Mouse (Mus musculus) neural tube, embryonic 13.5 days (tissue): ENCODE measurements around the gene 0610010K14Rik. TPM values are rescaled to one million over a fixed set of nuclear protein-coding genes. Genes with fewer than 3 reads are reported as not detected.

Experiments used
- ATAC-seq: fragments of 200-750 bp; cut with Nextera tagmentation; 2 replicates; pipeline ENCODE4 v1.8.0; 2017; ENCODE audit warnings: low read depth, mild to moderate bottlenecking, moderate TSS enrichment, moderate library complexity
- H3K27ac ChIP-seq: fragments of 300-500 bp; sonication (generic); replicated peaks from 2 replicates; pipeline ENCODE4 v1.5.1; 2015; ENCODE audit warnings: moderate library complexity, mild to moderate bottlenecking, inconsistent platforms
- H3K27me3 ChIP-seq: fragments of 300-500 bp; sonication (generic); 2 replicates; pipeline ENCODE4 v1.6.1; 2015; ENCODE audit warnings: mild to moderate bottlenecking, inconsistent platforms
- H3K36me3 ChIP-seq: fragments of 300-500 bp; sonication (generic); 2 replicates; pipeline ENCODE4 v1.6.1; 2015; ENCODE audit warnings: mild to moderate bottlenecking, inconsistent platforms
- H3K4me1 ChIP-seq: fragments of 300-500 bp; sonication (generic); replicated peaks from 2 replicates; pipeline ENCODE4 v1.6.1; 2015; ENCODE audit warnings: inconsistent platforms
- H3K4me2 ChIP-seq: fragments of 300-500 bp; sonication (generic); 2 replicates; pipeline ENCODE4 v1.6.1; 2015; ENCODE audit warnings: inconsistent platforms, mild to moderate bottlenecking, moderate library complexity
- H3K4me3 ChIP-seq: fragments of 300-500 bp; sonication (generic); 2 replicates; pipeline ENCODE4 v1.5.1; 2015; ENCODE audit warnings: mild to moderate bottlenecking, inconsistent platforms
- H3K9ac ChIP-seq: fragments of 300-500 bp; sonication (generic); 2 replicates; pipeline ENCODE4 v1.6.1; 2015; ENCODE audit warnings: moderate library complexity, mild to moderate bottlenecking, inconsistent platforms
- H3K9me3 ChIP-seq: fragments of 300-500 bp; sonication (generic); 2 replicates; pipeline ENCODE4 v1.6.1; 2016; ENCODE audit warnings: inconsistent platforms
- WGBS: fragments of 180-500 bp; shearing (Covaris S2); methylation state at CpG from one replicate; pipeline ENCODE4 v1.1.7; 2015; 5-methylcytosine and 5-hydroxymethylcytosine counted together
- polyA plus RNA-seq: library from polyadenylated mRNA; unstranded; fragments of >200 nt; fragmentation: Nextera tagmentation; extraction: Ambion mirVana; gene quantifications from 2 replicates; pipeline ENCODE4 v1.2.1, GENCODE M21; 2015

0610010K14Rik gene
- polyA plus RNA-seq, 1 experiment from 2014 or later = 174 TPM

DNA sequence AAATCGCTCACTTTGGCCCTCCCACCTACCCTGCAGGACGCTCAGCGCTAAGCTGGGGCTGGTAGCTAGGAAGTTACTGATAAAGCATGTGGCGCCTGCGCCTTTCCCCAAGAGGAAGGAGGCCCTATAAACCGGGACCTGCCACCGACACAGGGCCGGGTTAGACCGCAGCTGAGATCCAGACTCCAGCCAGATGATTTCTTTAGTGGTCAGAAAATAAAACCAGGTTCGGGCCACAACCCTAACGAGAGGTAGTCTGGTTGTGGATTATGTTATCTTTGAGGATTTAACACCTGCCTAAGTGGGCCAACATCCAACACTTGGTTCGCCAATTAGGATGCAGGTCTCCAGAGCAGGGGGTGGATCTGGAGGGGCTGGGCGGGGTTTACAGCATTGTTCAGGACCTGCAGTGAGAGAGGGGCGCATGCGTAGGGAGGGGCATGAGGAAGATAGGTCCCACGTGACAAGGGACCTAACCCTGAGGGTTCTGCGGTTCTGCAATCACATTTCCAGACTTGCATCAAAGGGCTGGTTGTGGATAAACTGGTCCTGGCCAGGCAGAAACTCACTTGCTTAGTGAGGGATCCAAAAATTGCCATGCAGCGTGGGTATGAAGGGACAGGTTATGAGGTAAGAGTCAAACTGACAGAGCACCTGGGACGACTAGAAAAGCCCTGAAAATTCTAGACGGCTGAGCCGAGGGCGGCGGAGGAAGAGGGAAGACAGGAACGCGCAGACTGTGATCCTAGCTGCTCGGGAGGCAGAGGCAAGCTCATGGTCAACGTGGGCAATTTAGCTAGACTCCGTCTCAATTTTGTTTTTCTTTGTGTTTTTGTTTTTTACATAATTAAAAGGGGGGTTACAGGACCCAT lies 16.7 kb downstream of the 0610010K14Rik start, which contains the start of gene Slc16a13:
Gene Slc16a13, minus strand, starts transcription at position 334 of the 872 bp plus-strand sequence.
- Histone ChIP-seq H3K4me3 (peak within 1 kb of the TSS; percentile 53), H3K4me2 (peak within 1 kb of the TSS; percentile 88), H3K9me3 (no peaks in the 10 kb centered on the region), H3K4me1 (peaks cover 42% of the 10 kb centered on the region), H3K9ac (peak within 1 kb of the TSS; percentile 83), H3K27ac (peak within 1 kb of the TSS; percentile 93), H3K27me3 (peaks cover 51% of the 10 kb centered on the region), H3K36me3 (peaks cover 22% of the 10 kb centered on the region)
- ATAC-seq = peak; percentile 94
- WGBS = 0% methylated on average over 28 of the region's 28 CpGs

DNA sequence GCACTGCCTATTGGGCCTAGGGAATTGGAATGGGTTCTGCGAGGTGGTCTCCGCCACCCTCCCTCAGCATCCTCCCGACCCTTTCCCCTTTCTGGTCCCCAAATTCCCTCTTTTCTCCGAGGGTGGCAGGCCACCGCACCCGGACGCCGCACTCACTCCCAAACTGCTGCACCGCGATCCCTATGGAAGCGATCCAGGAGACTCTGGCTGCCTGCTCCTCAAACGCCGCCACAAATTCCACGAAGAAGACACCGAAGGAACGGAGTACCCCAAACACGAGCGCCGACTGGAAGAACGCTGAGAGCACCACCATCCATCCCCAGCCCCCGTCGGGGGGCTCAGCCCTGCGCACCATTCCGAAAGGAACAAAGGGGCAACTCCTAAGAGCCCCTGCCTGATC lies 17.4 kb downstream of the 0610010K14Rik start:
- Histone ChIP-seq H3K4me1 (peaks cover 41% of the 10 kb centered on the region), H3K4me2 (peak overlapping the region; percentile 88), H3K36me3 (peaks cover 22% of the 10 kb centered on the region), H3K27ac (peak overlapping the region; percentile 93), H3K9ac (peak overlapping the region; percentile 83), H3K9me3 (no peaks in the 10 kb centered on the region), H3K27me3 (peaks cover 51% of the 10 kb centered on the region), H3K4me3 (peak overlapping the region; percentile 53)
- ATAC-seq = no peak
- 1% methylated on average over 24 of the region's 24 CpGs for WGBS

DNA sequence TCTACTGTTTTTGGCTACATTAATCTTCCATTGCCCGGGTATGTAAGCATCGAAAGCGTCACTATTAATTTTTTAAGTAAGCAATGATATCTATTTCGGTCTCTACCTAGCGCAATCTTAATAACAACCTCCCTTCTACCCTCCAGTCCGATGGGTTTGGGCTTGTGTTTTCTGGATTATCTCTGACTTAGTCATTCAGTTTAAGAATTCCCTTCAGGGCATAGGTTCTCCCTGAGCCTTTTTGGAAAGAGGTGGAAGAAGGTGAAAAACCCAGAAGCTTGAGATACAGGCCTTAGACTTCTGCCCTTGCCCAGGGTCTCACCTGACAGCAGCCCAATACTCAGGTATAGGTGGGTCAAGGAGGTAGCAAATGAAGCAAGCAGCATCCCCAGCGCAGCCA lies 17.8 kb downstream of the 0610010K14Rik start:
- WGBS = 56% methylated on average over 7 of the region's 7 CpGs
- Histone ChIP-seq H3K9me3 (no peaks in the 10 kb centered on the region), H3K4me3 (peak overlapping the region; percentile 53), H3K4me2 (peak overlapping the region; percentile 88), H3K4me1 (peaks cover 46% of the 10 kb centered on the region), H3K27ac (peak overlapping the region; percentile 93), H3K36me3 (peaks cover 22% of the 10 kb centered on the region), H3K27me3 (peaks cover 51% of the 10 kb centered on the region), H3K9ac (peak overlapping the region; percentile 83)
- ATAC-seq = no peak

DNA sequence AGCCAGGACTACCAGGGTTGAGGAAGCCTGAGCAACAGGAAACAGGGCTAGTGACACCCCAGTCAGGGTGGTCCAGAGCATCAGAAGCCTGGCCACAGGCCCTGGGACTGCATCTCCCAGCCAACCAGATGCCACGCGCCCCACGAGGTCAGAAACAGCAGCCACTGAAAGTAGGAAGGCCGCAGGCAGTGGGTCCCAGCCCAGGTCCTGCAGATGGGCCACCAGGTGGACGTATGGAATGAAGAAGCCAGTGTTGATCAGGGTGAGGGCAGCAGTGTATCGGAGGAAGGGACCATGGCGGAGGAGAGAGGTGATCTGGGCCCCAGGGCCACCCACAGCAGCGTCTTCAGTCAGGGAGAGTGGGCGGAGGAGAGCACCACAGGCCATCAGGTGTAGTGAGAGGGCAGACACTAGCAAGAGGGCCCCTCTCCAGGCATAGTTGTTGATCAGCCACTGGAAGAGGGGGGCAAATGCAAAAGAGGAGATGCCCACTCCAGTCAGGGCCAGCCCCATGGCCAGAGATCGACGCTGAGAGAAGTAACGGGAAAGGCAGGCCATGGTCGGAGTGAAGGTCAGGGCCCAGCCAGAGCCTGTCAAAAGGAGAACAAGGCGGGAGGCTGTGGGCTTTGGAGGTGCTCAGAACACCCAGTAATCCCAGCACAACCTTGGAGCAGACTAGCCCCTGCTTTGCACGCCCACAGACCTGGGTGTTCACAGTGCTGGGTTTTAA lies 18.8 kb downstream of the 0610010K14Rik start:
- Histone ChIP-seq H3K4me1 (peaks cover 56% of the 10 kb centered on the region), H3K9ac (peak overlapping the region; percentile 26), H3K9me3 (no peaks in the 10 kb centered on the region), H3K27me3 (peaks cover 51% of the 10 kb centered on the region), H3K36me3 (peaks cover 22% of the 10 kb centered on the region), H3K4me2 (peak overlapping the region; percentile 88), H3K4me3 (peak overlapping the region; percentile 53), H3K27ac (no peak overlapping the region)
- no peak for ATAC-seq
- WGBS = 90% methylated on average over 15 of the region's 15 CpGs

DNA sequence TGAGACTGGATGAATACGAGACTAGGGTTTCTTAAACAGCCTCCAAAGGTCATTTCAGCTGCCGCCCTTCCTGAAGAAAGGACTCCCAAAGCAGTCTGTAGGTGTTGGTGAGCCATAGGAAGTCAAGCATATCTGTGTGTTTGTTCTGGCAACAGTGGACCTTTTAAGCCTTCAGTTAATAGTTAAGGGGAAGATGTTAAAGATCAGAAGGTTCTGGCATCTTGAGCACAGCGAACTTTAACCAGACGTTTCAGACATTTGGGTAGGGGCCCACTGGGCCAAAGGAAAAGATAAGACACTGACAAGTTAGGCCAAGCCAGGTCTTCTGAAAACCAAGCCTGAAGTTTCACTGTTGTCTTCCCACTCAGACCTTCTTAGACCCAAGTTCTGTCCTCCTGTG lies 19.7 kb downstream of the 0610010K14Rik start:
- Histone ChIP-seq H3K36me3 (peaks cover 22% of the 10 kb centered on the region), H3K27ac (no peak overlapping the region), H3K9ac (no peak overlapping the region), H3K4me1 (peaks cover 59% of the 10 kb centered on the region), H3K4me3 (no peak overlapping the region), H3K4me2 (no peak overlapping the region; the same call in 1 of the 2 replicates), H3K27me3 (peaks cover 54% of the 10 kb centered on the region), H3K9me3 (no peaks in the 10 kb centered on the region)
- 89% methylated on average over 4 of the region's 4 CpGs for WGBS
- ATAC-seq = no peak

DNA sequence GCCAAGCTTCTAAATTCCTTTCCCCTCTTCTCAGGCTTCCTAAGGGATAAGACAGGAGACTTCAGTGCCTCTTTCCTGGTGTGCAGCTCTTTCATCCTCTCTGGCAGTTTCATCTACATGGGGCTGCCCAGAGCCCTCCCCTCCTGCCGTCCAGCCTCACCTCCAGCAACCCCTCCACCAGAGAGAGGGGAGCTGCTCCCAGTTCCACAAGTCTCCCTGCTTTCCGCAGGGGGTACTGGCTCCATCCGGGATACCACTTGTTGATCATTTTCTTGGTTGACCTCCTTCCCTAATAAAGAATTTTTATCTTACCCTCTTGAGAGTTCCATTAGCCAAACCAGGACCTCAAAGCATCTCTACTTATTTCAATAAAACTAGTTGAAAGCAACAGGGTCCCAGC lies 21.6 kb downstream of the 0610010K14Rik start:
- Histone ChIP-seq H3K27me3 (peaks cover 69% of the 10 kb centered on the region), H3K4me1 (peaks cover 46% of the 10 kb centered on the region), H3K9ac (no peak overlapping the region), H3K36me3 (peaks cover 22% of the 10 kb centered on the region), H3K9me3 (no peaks in the 10 kb centered on the region), H3K4me3 (no peak overlapping the region), H3K4me2 (no peak overlapping the region), H3K27ac (no peak overlapping the region)
- ATAC-seq = no peak
- WGBS = 54% methylated on average over 3 of the region's 3 CpGs

DNA sequence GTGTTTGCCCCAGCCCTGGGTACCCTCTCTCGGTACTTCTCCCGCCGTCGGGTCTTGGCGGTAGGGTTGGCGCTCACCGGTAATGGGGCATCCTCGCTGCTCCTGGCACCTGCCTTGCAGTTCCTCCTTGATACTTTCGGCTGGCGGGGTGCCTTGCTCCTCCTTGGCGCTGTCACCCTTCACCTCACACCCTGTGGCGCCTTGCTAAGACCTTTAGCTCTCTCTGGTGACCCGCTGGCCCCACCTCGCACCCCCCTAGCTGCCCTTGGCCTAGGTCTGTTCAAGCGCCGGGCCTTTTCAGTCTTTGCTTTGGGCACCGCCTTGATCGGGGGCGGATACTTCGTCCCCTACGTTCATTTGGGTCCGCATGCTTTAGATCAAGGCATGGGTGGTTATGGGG lies 22.4 kb downstream of the 0610010K14Rik start:
- Histone ChIP-seq H3K27ac (no peak overlapping the region), H3K36me3 (peaks cover 22% of the 10 kb centered on the region), H3K9ac (peak overlapping the region; percentile 9; the same call in 1 of the 2 replicates), H3K4me2 (no peak overlapping the region), H3K9me3 (no peaks in the 10 kb centered on the region), H3K4me3 (0 out of 2 replicates have a peak overlapping the region, but pooled peaks have one; percentile 32), H3K4me1 (peaks cover 46% of the 10 kb centered on the region), H3K27me3 (peaks cover 74% of the 10 kb centered on the region)
- WGBS = 13% methylated on average over 22 of the region's 22 CpGs
- ATAC-seq = no peak

DNA sequence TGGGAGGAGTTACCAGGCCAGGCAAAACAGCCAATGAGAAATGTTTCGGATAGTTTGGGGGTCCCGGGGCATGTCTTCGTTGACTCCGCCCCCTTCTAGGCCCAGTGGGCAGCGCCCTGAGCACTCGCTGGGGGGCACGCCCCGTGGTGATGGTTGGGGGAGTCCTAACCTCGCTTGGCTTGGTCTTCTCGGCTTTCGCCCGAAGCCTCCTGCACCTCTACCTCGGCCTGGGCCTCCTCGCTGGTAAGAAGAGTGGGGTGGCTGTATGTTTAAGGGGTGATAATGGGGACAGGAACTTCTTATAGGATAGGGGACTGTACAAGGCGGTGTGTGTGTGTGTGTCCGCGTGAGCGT lies 22.9 kb downstream of the 0610010K14Rik start:
- WGBS = 5% methylated on average over 18 of the region's 18 CpGs

DNA sequence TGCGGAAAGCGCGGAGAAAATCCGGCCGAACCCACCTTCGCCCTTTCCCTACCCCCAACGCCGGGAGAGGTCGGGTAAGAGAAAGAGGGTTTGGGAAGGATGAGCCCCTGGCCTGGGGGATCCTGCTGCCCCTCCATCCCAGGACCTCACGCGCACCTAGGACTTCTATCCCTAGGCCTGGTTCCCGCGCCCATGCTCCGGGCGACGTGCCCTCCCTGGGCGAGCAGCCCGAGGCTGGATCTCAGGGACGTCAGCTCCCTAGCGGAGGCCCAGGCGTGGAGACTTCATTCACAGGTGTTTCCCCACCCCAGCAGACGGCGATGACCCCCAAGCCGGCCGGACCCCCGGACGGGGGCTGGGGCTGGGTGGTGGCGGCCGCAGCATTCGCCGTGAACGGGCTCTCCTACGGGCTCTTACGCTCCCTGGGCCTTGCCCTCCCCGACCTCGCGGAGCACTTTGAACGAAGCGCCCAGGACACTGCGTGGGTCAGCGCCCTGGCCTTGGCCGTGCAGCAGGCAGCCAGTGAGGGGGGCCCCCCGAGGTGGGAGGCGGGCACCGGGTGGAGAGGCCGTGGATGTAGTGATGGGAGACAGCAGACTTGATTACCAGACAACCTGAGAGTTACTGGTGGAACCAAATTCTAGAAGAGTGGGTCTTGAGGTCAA lies 23.4 kb downstream of the 0610010K14Rik start:
- H3K4me1 ChIP-seq = peaks cover 36% of the 10 kb centered on the region
- H3K27me3 ChIP-seq = peaks cover 74% of the 10 kb centered on the region
- peak; percentile 62 for ATAC-seq
- H3K9ac ChIP-seq = peak overlapping the region; percentile 55
- H3K4me3 ChIP-seq = peak overlapping the region; percentile 32
- WGBS = under 1% methylated on average over 46 of the region's 46 CpGs
- H3K36me3 ChIP-seq = peaks cover 22% of the 10 kb centered on the region
- peak overlapping the region; percentile 61 for H3K4me2 ChIP-seq
- H3K27ac ChIP-seq = no peak overlapping the region
- H3K9me3 ChIP-seq = no peaks in the 10 kb centered on the region

More for the DNA sequence above, 22.9 kb downstream of the 0610010K14Rik start:
- peaks cover 42% of the 10 kb centered on the region for H3K4me1 ChIP-seq
- H3K4me2 ChIP-seq = peak overlapping the region; percentile 61
- H3K9me3 ChIP-seq = no peaks in the 10 kb centered on the region
- peaks cover 22% of the 10 kb centered on the region for H3K36me3 ChIP-seq
- ATAC-seq = no peak
- H3K27me3 ChIP-seq = peaks cover 74% of the 10 kb centered on the region
- peak overlapping the region; percentile 55 for H3K9ac ChIP-seq
- H3K4me3 ChIP-seq = peak overlapping the region; percentile 32
- H3K27ac ChIP-seq = no peak overlapping the region

DNA sequence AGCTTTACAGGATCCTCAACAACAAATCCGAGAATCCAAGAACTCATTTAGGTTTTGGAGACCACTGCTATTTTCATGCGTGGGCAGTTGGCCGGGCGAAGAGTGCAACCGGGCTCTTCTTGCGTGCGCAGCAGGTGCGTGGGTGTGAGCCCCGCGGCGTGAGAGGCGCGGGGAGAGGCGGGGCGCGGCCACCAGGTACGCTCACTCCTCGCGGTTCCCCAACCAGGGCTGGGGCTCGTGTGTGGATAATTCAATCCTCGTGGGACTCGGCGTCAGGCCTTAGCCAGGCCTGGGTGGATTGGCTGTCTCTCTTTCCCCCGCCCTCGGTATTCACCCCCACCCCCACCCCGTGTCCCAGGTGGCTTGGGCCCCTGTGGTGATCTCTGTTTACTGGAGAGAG lies 24.0 kb downstream of the 0610010K14Rik start:
- Histone ChIP-seq H3K36me3 (peaks cover 22% of the 10 kb centered on the region), H3K27me3 (peaks cover 74% of the 10 kb centered on the region), H3K4me1 (peaks cover 31% of the 10 kb centered on the region), H3K9ac (peak overlapping the region; percentile 55), H3K4me2 (peak overlapping the region; percentile 61), H3K27ac (no peak overlapping the region), H3K9me3 (no peaks in the 10 kb centered on the region), H3K4me3 (peak overlapping the region; percentile 32)
- peak; percentile 17 for ATAC-seq
- 5% methylated on average over 26 of the region's 26 CpGs for WGBS

DNA sequence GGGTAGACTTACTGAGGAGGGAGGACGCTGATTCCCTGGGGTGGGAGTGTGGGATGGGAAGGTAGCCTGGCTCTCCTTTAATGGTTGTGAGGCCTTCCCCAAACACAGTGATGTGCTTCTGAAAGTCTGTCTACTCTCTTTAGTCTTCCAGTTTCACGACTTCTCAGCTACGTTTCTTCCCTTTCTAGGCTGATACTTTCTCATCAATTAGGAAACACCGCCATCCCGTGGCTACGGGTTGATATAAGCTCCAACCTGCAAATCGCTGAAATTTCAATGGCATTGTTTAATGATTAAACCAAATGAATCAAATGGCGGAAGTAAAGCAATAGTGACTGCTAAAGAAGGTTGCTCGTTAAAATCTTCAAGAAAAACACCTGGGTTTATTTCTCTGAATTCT lies 24.8 kb downstream of the 0610010K14Rik start:
- H3K27ac ChIP-seq = no peak overlapping the region
- H3K27me3 ChIP-seq = peaks cover 69% of the 10 kb centered on the region
- no peak for ATAC-seq
- peaks cover 22% of the 10 kb centered on the region for H3K4me1 ChIP-seq
- peaks cover 16% of the 10 kb centered on the region for H3K36me3 ChIP-seq
- no peak overlapping the region for H3K9ac ChIP-seq
- H3K4me2 ChIP-seq = no peak overlapping the region
- H3K9me3 ChIP-seq = no peaks in the 10 kb centered on the region
- no peak overlapping the region for H3K4me3 ChIP-seq
- 13% methylated on average over 9 of the region's 9 CpGs for WGBS
